Mouse (Mus musculus): ENCODE measurements around the gene Arhgap23. TPM values are rescaled to one million over a fixed set of nuclear protein-coding genes. Genes with fewer than 3 reads are reported as not detected.

The Arhgap23 gene
- polyA plus RNA-seq (2015; fragmentation: Nextera tagmentation; extraction: Ambion mirVana), result 3.5 and 4.6 TPM in 2 replicates

DNA sequence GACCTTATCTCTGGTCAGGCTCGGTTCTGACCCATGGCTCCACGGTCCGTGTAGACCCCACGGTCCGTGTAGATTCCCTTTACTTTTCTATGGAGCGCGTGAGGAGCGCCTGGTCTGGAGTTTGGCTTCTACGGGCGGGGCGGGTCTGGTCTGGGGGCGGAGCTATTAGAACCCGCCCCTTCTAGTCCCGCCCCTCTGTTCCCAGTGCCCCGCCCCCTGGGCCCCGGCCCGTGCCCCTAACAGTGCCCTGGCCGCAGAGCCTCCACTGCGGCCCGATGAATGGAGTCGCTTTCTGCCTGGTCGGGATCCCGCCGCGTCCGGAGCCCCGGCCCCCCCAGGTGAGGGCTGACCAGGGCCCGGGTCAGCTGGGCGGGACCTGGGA lies at the start of gene Arhgap23:
Gene Arhgap23 (plus strand): TSS at position 204 of the 382 bp plus-strand sequence.
- Histone ChIP-seq H3K27me3 (replicated peaks; ENCODE audit: control insufficient read depth, insufficient read depth, low read length) (no peaks in the 10 kb centered on the region), H3K9ac (ENCODE audit: low read depth, low read length) (peak within 1 kb of the TSS; percentile 79), H3K4me2 (replicated peaks; ENCODE audit: low read depth) (peak within 1 kb of the TSS; percentile 93), H3K9me3 (ENCODE audit: control insufficient read depth) (no peaks in the 10 kb centered on the region), H3K27ac (ENCODE audit: low read depth, low read length) (peak within 1 kb of the TSS; percentile 58), H3K36me3 (ENCODE audit: control insufficient read depth, insufficient read depth) (no peaks in the 10 kb centered on the region), H3K4me3 (ENCODE audit: low read depth, low read length) (peak within 1 kb of the TSS; percentile 81), H3K4me1 (replicated peaks; ENCODE audit: control insufficient read depth, insufficient read depth, low read length) (no peaks in the 10 kb centered on the region; the same call in 1 of the 2 replicates)
- under 1% methylated on average over 29 of the region's 29 CpGs for WGBS
- ATAC-seq, result peak; percentile 78
- no peak for TF ChIP-seq CTCF (IDR thresholded peaks at IDR 0.05; ENCODE audit: low read depth)

- TF ChIP-seq CTCF (IDR thresholded peaks at IDR 0.05; ENCODE audit: low read depth), result no peak
- Histone ChIP-seq H3K9ac (ENCODE audit: low read depth, low read length) (no peak overlapping the region), H3K4me2 (replicated peaks; ENCODE audit: low read depth) (no peak overlapping the region), H3K27me3 (replicated peaks; ENCODE audit: control insufficient read depth, insufficient read depth, low read length) (no peaks in the 10 kb centered on the region), H3K36me3 (ENCODE audit: control insufficient read depth, insufficient read depth) (no peaks in the 10 kb centered on the region), H3K4me1 (replicated peaks; ENCODE audit: control insufficient read depth, insufficient read depth, low read length) (no peaks in the 10 kb centered on the region), H3K9me3 (ENCODE audit: control insufficient read depth) (no peaks in the 10 kb centered on the region), H3K27ac (ENCODE audit: low read depth, low read length) (no peak overlapping the region), H3K4me3 (ENCODE audit: low read depth, low read length) (no peak overlapping the region)
- 74% methylated on average over 1 of the region's 1 CpGs for WGBS
- ATAC-seq, result no peak
Observed at GRCm38 (mm10) chr11:97365556-97365955, 49.8 kb upstream of the Arhgap23 start.

DNA sequence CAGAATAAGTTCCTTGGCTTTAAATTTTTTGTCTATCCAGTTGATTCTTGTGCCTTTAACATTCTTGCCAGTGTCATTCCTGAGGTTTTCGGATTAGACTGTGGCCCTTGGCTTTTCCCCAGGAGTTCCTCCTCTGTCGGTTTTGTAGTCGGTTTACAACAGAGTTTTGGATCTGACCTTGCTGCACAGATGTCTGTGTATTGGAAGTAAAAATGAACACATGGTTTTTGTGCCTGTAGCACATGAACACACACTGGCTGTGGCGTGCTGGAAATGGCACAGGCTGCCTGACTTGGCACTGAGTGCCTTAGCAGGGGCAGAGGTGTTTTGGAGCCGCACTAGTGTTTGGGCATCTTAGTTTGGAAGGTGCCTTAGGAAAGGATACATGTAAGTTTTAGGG lies 46.8 kb upstream of the Arhgap23 start:
- H3K9ac ChIP-seq (ENCODE audit: low read depth, low read length), result no peak overlapping the region
- peaks cover 5% of the 10 kb centered on the region; the same call in 1 of the 2 replicates for H3K36me3 ChIP-seq (ENCODE audit: control insufficient read depth, insufficient read depth)
- no peaks in the 10 kb centered on the region for H3K4me1 ChIP-seq (replicated peaks; ENCODE audit: control insufficient read depth, insufficient read depth, low read length)
- H3K27me3 ChIP-seq (replicated peaks; ENCODE audit: control insufficient read depth, insufficient read depth, low read length), result no peaks in the 10 kb centered on the region
- no peaks in the 10 kb centered on the region for H3K9me3 ChIP-seq (ENCODE audit: control insufficient read depth)
- 86% methylated on average over 5 of the region's 5 CpGs for WGBS
- H3K4me2 ChIP-seq (replicated peaks; ENCODE audit: low read depth), result no peak overlapping the region
- no peak overlapping the region for H3K4me3 ChIP-seq (ENCODE audit: low read depth, low read length)
- H3K27ac ChIP-seq (ENCODE audit: low read depth, low read length), result no peak overlapping the region
- no peak for TF ChIP-seq CTCF (IDR thresholded peaks at IDR 0.05; ENCODE audit: low read depth)
- no peak for ATAC-seq

- Histone ChIP-seq H3K36me3 (ENCODE audit: control insufficient read depth, insufficient read depth) (peaks cover 14% of the 10 kb centered on the region), H3K4me3 (ENCODE audit: low read depth, low read length) (no peak overlapping the region), H3K4me1 (replicated peaks; ENCODE audit: control insufficient read depth, insufficient read depth, low read length) (no peaks in the 10 kb centered on the region), H3K4me2 (replicated peaks; ENCODE audit: low read depth) (no peak overlapping the region), H3K9me3 (ENCODE audit: control insufficient read depth) (no peaks in the 10 kb centered on the region), H3K9ac (ENCODE audit: low read depth, low read length) (no peak overlapping the region), H3K27ac (ENCODE audit: low read depth, low read length) (no peak overlapping the region), H3K27me3 (replicated peaks; ENCODE audit: control insufficient read depth, insufficient read depth, low read length) (no peaks in the 10 kb centered on the region)
- no peak for ATAC-seq
- no peak for TF ChIP-seq CTCF (IDR thresholded peaks at IDR 0.05; ENCODE audit: low read depth)
- WGBS, result 81% methylated on average over 7 of the region's 7 CpGs
Observed at GRCm38 (mm10) chr11:97370329-97371091, 44.8 kb upstream of the Arhgap23 start.

- no peak for TF ChIP-seq CTCF (IDR thresholded peaks at IDR 0.05; ENCODE audit: low read depth)
- WGBS, result 84% methylated on average over 6 of the region's 6 CpGs
- no peak for ATAC-seq
- Histone ChIP-seq H3K4me1 (replicated peaks; ENCODE audit: control insufficient read depth, insufficient read depth, low read length) (no peaks in the 10 kb centered on the region), H3K4me3 (ENCODE audit: low read depth, low read length) (no peak overlapping the region), H3K36me3 (ENCODE audit: control insufficient read depth, insufficient read depth) (peaks cover 21% of the 10 kb centered on the region), H3K9me3 (ENCODE audit: control insufficient read depth) (no peaks in the 10 kb centered on the region), H3K27me3 (replicated peaks; ENCODE audit: control insufficient read depth, insufficient read depth, low read length) (no peaks in the 10 kb centered on the region), H3K27ac (ENCODE audit: low read depth, low read length) (no peak overlapping the region), H3K9ac (ENCODE audit: low read depth, low read length) (no peak overlapping the region), H3K4me2 (replicated peaks; ENCODE audit: low read depth) (no peak overlapping the region)
Observed at GRCm38 (mm10) chr11:97372159-97372864, 43.0 kb upstream of the Arhgap23 start.

- Histone ChIP-seq H3K36me3 (ENCODE audit: control insufficient read depth, insufficient read depth) (peaks cover 32% of the 10 kb centered on the region), H3K4me3 (ENCODE audit: low read depth, low read length) (no peak overlapping the region), H3K9me3 (ENCODE audit: control insufficient read depth) (no peaks in the 10 kb centered on the region), H3K4me1 (replicated peaks; ENCODE audit: control insufficient read depth, insufficient read depth, low read length) (no peaks in the 10 kb centered on the region), H3K27me3 (replicated peaks; ENCODE audit: control insufficient read depth, insufficient read depth, low read length) (no peaks in the 10 kb centered on the region), H3K27ac (ENCODE audit: low read depth, low read length) (no peak overlapping the region), H3K9ac (ENCODE audit: low read depth, low read length) (no peak overlapping the region), H3K4me2 (replicated peaks; ENCODE audit: low read depth) (no peak overlapping the region)
- 94% methylated on average over 2 of the region's 2 CpGs for WGBS
- TF ChIP-seq CTCF (IDR thresholded peaks at IDR 0.05; ENCODE audit: low read depth), result no peak
- ATAC-seq, result no peak
Observed at GRCm38 (mm10) chr11:97373402-97373801, 41.9 kb upstream of the Arhgap23 start.

Measured in intestine, postnatal 0 days (tissue).